Mouse (Mus musculus) thymus, adult 2 months (tissue): ENCODE data around the gene Hsp90ab1.

Source experiments
- CTCF ChIP-seq: fragments of 200-500 bp; IDR thresholded peaks from 2 replicates; pipeline ENCODE4 v1.5.1; 2012; ENCODE audit warnings: mild to moderate bottlenecking, control low read depth, low read length, moderate library complexity, borderline replicate concordance; ENCODE audit not compliant: control insufficient read depth, poor library complexity, insufficient read depth; ENCODE audit errors: extremely low read depth
- POLR2A ChIP-seq: fragments of 200-500 bp; IDR thresholded peaks from 2 replicates; pipeline ENCODE4 v1.6.1; 2012; ENCODE audit warnings: mild to moderate bottlenecking, low read length, control low read depth, moderate library complexity; ENCODE audit not compliant: control insufficient read depth, poor library complexity, insufficient read depth; ENCODE audit errors: extremely low read depth

- TF ChIP-seq CTCF (no peak), POLR2A (no peak)
Measured at GRCm38 (mm10) chr17:45617655-45618054, 44.6 kb upstream of the Hsp90ab1 start.
